ENCODE assay signal across 19 mouse cellular contexts in the genomic region with DNA sequence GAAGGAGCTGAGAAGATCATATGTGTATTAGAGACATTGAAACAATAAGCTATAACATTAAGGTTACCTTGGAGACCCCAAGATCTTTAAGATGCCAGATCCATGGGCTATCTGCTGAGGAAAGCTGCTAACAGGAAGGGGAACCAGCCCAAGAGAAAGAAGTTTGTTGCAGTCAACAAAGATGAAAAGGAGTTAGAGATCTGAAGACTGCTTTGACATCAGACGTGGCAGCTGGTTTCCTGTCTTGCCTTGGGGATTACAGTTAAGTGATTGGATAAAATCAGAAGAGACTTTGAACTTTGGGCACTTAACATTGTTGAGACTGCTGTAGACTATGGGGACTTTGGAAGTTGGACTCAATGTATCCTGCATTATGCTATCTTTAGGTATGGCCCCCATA.
DNase-seq lines count a peak whose midpoint lies in the region; ATAC-seq lines count a peak whose summit lies in the region.
"Had no signal": no experiment of that assay in that cellular context is flagged by ENCODE, and none has a peak within 500 bp of the region (broad histone marks: within the 10 kb centered on the region; RNA-seq: fewer than 3 reads in every experiment).

No protein-coding gene starts in this region.

- no peak overlapping the region for H3K4me2 ChIP-seq in kidney, embryonic 15.5 days
- H3K4me2 ChIP-seq: forebrain, embryonic 13.5 days; heart, embryonic 11.5 days; hindbrain, embryonic 12.5 days; hindbrain, embryonic 15.5 days had no signal

- no peaks in the 10 kb centered on the region for H3K9me3 ChIP-seq in kidney, embryonic 15.5 days (replicated peaks)
- H3K9me3 ChIP-seq: forebrain, embryonic 10.5 days; forebrain, embryonic 13.5 days; hindbrain, embryonic 12.5 days; hindbrain, embryonic 15.5 days had no signal

- no peaks in the 10 kb centered on the region for H3K36me3 ChIP-seq in kidney, embryonic 15.5 days
- H3K36me3 ChIP-seq: forebrain, embryonic 10.5 days; hindbrain, embryonic 12.5 days; hindbrain, embryonic 15.5 days had no signal

- no peak overlapping the region for H3K27ac ChIP-seq in kidney, embryonic 15.5 days
- H3K27ac ChIP-seq: forebrain, embryonic 10.5 days; forebrain, embryonic 13.5 days; gastrocnemius, adult 2 months; hindbrain, embryonic 12.5 days; hindbrain, embryonic 15.5 days had no signal

- ATAC-seq in kidney, embryonic 15.5 days (replicated peaks; ENCODE audit: low FRiP score), result no peak
- ATAC-seq: forebrain, embryonic 13.5 days; forebrain, embryonic 16.5 days had no signal

- DNase-seq in thymus, postnatal 0 days (ENCODE audit: low spot score), result peak; percentile 69
- no peak for DNase-seq in thymus, adult 18-20 months
- peak; percentile 6 for DNase-seq in CD4-positive helper T cell, adult 2 months (ENCODE audit: low read depth, low spot score)
- peak; percentile 1 for DNase-seq in T-cell, adult 2 months (ENCODE audit: low spot score)
- no peak for DNase-seq in gastrocnemius, postnatal 10 days
- DNase-seq: adrenal gland, postnatal 10 days; adrenal gland, postnatal 36 days; cerebellum, adult 18-20 months; cerebellum, adult 9-10 months; cerebellum, postnatal 14 days; gastrocnemius, adult 2 months; gastrocnemius, postnatal 25 days had no signal

- H3K4me3 ChIP-seq in kidney, embryonic 15.5 days (replicated peaks), result no peak overlapping the region
- H3K4me3 ChIP-seq: forebrain, embryonic 10.5 days; forebrain, embryonic 13.5 days; gastrocnemius, adult 2 months; hindbrain, embryonic 12.5 days; hindbrain, embryonic 15.5 days had no signal

- no peaks in the 10 kb centered on the region for H3K4me1 ChIP-seq in kidney, embryonic 15.5 days
- H3K4me1 ChIP-seq: forebrain, embryonic 10.5 days; forebrain, embryonic 13.5 days; hindbrain, embryonic 12.5 days; hindbrain, embryonic 15.5 days had no signal

- 77% methylated on average over 1 of the region's 1 CpGs for WGBS in kidney, embryonic 15.5 days

- H3K9ac ChIP-seq in kidney, embryonic 15.5 days, result no peak overlapping the region
- H3K9ac ChIP-seq: forebrain, embryonic 13.5 days; hindbrain, embryonic 12.5 days; hindbrain, embryonic 15.5 days had no signal

- no peaks in the 10 kb centered on the region for H3K27me3 ChIP-seq in kidney, embryonic 15.5 days
- H3K27me3 ChIP-seq: forebrain, embryonic 13.5 days; hindbrain, embryonic 12.5 days; hindbrain, embryonic 15.5 days had no signal

Comparison
In these comparisons a context has a peak if more than half of its experiments do, and no peak if none do; other contexts are left out.
1. DNase-seq: peak in thymus, postnatal 0 days (single experiment), CD4-positive helper T cell, adult 2 months (single experiment) and T-cell, adult 2 months (single experiment); none in thymus, adult 18-20 months (0 of 2) and gastrocnemius, postnatal 10 days (single experiment).